Mouse (Mus musculus): ENCODE data around the gene Slc39a12.

Gene Slc39a12

GRCm38 (mm10) chr2:14388162-14388561 is at the start of gene Slc39a12:
Slc39a12 (plus strand) TSS chr2:14388316.
- no peak for DNase-seq (ENCODE audit: low spot score)

GRCm38 (mm10) chr2:14341652-14342308 is 46.3 kb upstream of the Slc39a12 start:
- DNase-seq (ENCODE audit: low spot score): no peak

GRCm38 (mm10) chr2:14342309-14342839 is 45.7 kb upstream of the Slc39a12 start:
- no peak for DNase-seq (ENCODE audit: low spot score)

GRCm38 (mm10) chr2:14388856-14389255 is 740 bp downstream of the Slc39a12 start:
- no peak for DNase-seq (ENCODE audit: low spot score)

GRCm38 (mm10) chr2:14390900-14391299 is 2.8 kb downstream of the Slc39a12 start:
- no peak for DNase-seq (ENCODE audit: low spot score)

GRCm38 (mm10) chr2:14403000-14403399 is 14.9 kb downstream of the Slc39a12 start:
- DNase-seq (ENCODE audit: low spot score): no peak

GRCm38 (mm10) chr2:14428987-14429386 is 40.9 kb downstream of the Slc39a12 start:
- no peak for DNase-seq (ENCODE audit: low spot score)

- no peak for DNase-seq (ENCODE audit: low spot score)
Observed at GRCm38 (mm10) chr2:14447322-14447721, 59.2 kb downstream of the Slc39a12 start.

GRCm38 (mm10) chr2:14450866-14451265 is 62.8 kb downstream of the Slc39a12 start:
- no peak for DNase-seq (ENCODE audit: low spot score)

GRCm38 (mm10) chr2:14454946-14455631 is 67.0 kb downstream of the Slc39a12 start:
- DNase-seq (ENCODE audit: low spot score): no peak

GRCm38 (mm10) chr2:14464438-14464837 is 76.3 kb downstream of the Slc39a12 start:
- no peak for DNase-seq (ENCODE audit: low spot score)

- DNase-seq (ENCODE audit: low spot score): no peak
Observed at GRCm38 (mm10) chr2:14494132-14494531, 106.0 kb downstream of the Slc39a12 start.

GRCm38 (mm10) chr2:14496150-14496549 is 108.0 kb downstream of the Slc39a12 start:
- DNase-seq (ENCODE audit: low spot score): no peak

GRCm38 (mm10) chr2:14502482-14502881 is 114.4 kb downstream of the Slc39a12 start:
- DNase-seq (ENCODE audit: low spot score): no peak

- no peak for DNase-seq (ENCODE audit: low spot score)
Observed at GRCm38 (mm10) chr2:14518237-14518636, 130.1 kb downstream of the Slc39a12 start.

GRCm38 (mm10) chr2:14534325-14535077 is 146.4 kb downstream of the Slc39a12 start:
- DNase-seq (ENCODE audit: low spot score): no peak

GRCm38 (mm10) chr2:14535246-14535671 is 147.1 kb downstream of the Slc39a12 start:
- DNase-seq (ENCODE audit: low spot score): no peak

GRCm38 (mm10) chr2:14537781-14538180 is 149.7 kb downstream of the Slc39a12 start:
- DNase-seq (ENCODE audit: low spot score): no peak

- DNase-seq (ENCODE audit: low spot score): no peak
Observed at GRCm38 (mm10) chr2:14543355-14543754, 155.2 kb downstream of the Slc39a12 start.

GRCm38 (mm10) chr2:14543773-14544172 is 155.7 kb downstream of the Slc39a12 start:
- no peak for DNase-seq (ENCODE audit: low spot score)
